Mouse (Mus musculus): ENCODE results near the gene Ndrg3.

- no peak for TF ChIP-seq EP300 (IDR thresholded peaks at IDR 0.05; ENCODE audit: low read length)
- TF ChIP-seq CTCF (conservative IDR thresholded peaks at IDR 0.05 in 1 of 2, IDR thresholded peaks at IDR 0.05 in 1 of 2; ENCODE audit: low read depth in 2 of 2, low read length in 2 of 2): no peak
- no peak for TF ChIP-seq RCOR1 (conservative IDR thresholded peaks at IDR 0.05; ENCODE audit: low read depth, low read length)
- TF ChIP-seq POLR2AphosphoS2 (IDR thresholded peaks at IDR 0.05; ENCODE audit: low read depth, low read length): no peak
- no peak for TF ChIP-seq MAFK (IDR thresholded peaks at IDR 0.05; ENCODE audit: insufficient replicate concordance, low read length)
- no peak for TF ChIP-seq POLR2A (IDR thresholded peaks at IDR 0.05; ENCODE audit: low read depth, low read length)
- TF ChIP-seq ELF1 (IDR thresholded peaks at IDR 0.05; ENCODE audit: low read depth, low read length): no peak
- no peak for TF ChIP-seq SIN3A (IDR thresholded peaks at IDR 0.05; ENCODE audit: low read length)
- TF ChIP-seq HCFC1 (IDR thresholded peaks at IDR 0.05; ENCODE audit: low read depth, low read length): no peak
- TF ChIP-seq ZKSCAN1 (IDR thresholded peaks at IDR 0.05; ENCODE audit: borderline replicate concordance, low read depth, low read length): no peak
Observed at GRCm38 (mm10) chr2:156894496-156895265, 97.2 kb downstream of the Ndrg3 start.
